20 mouse cellular contexts compared by ENCODE assay signal in genomic region chr8:109492785-109493184, GRCm38 (mm10). TPM values are rescaled to one million over a fixed set of nuclear protein-coding genes. Genes with fewer than 3 reads are reported as not detected.
"Had no signal": no experiment of that assay in that cellular context is flagged by ENCODE, and none has a peak within 500 bp of the region (broad histone marks: within the 10 kb centered on the region; RNA-seq: fewer than 3 reads in every experiment).

No protein-coding gene starts in this region.

- H3K27me3 ChIP-seq: liver, embryonic 13.5 days; liver, embryonic 15.5 days; megakaryocyte, embryonic 14.5 days; midbrain, embryonic 13.5 days; midbrain, embryonic 15.5 days; neural tube, embryonic 12.5 days; stomach, embryonic 15.5 days had no signal

- H3K4me3 ChIP-seq: liver, embryonic 13.5 days; liver, embryonic 15.5 days; megakaryocyte, embryonic 14.5 days; midbrain, embryonic 13.5 days; midbrain, embryonic 15.5 days; neural tube, embryonic 12.5 days; stomach, embryonic 15.5 days had no signal

- DNase-seq: liver, embryonic 13.5 days; liver, postnatal 0 days; lung, embryonic 14.5 days; right cerebral cortex, postnatal 14 days; thymus, adult 2 months; thymus, postnatal 25 days; thymus, postnatal 4 days had no signal

- H3K36me3 ChIP-seq: liver, embryonic 13.5 days; liver, embryonic 15.5 days; midbrain, embryonic 13.5 days; midbrain, embryonic 15.5 days; neural tube, embryonic 12.5 days; stomach, embryonic 15.5 days had no signal

- H3K4me1 ChIP-seq: liver, embryonic 13.5 days; liver, embryonic 15.5 days; megakaryocyte, embryonic 14.5 days; midbrain, embryonic 13.5 days; midbrain, embryonic 15.5 days; neural tube, embryonic 12.5 days; stomach, embryonic 15.5 days had no signal

- H3K27ac ChIP-seq: liver, embryonic 13.5 days; liver, embryonic 15.5 days; macrophage; midbrain, embryonic 13.5 days; midbrain, embryonic 15.5 days; neural tube, embryonic 12.5 days; stomach, embryonic 15.5 days; stomach, postnatal 0 days had no signal

RNA-seq across cellular contexts. Expression of gene Pmfbp1, which starts 1.0 kb away (rescaled TPM):
- total RNA-seq: megakaryocyte progenitor cell, adult 5-6 weeks; neutrophil, adult 5-6 weeks had no signal
- polyA plus RNA-seq: liver, embryonic 11.5 days; liver, embryonic 13.5 days; liver, embryonic 15.5 days; liver, postnatal 0 days; lung, embryonic 16.5 days; macrophage; spleen, adult 2 months; stomach, embryonic 15.5 days; stomach, postnatal 0 days; thymus, adult 2 months had no signal
